Mouse (Mus musculus) bone marrow, adult 2 months (tissue): ENCODE results near the gene Gdpd5. TPM values are rescaled to one million over a fixed set of nuclear protein-coding genes. Genes with fewer than 3 reads are reported as not detected.

ENCODE experiments used
- H3K27ac ChIP-seq: fragments of 200-500 bp; 2 replicates; pipeline ENCODE4 v1.5.1; 2012; ENCODE audit warnings: low read depth, mild to moderate bottlenecking, control low read depth, inconsistent platforms, low read length; ENCODE audit not compliant: control insufficient read depth, poor library complexity, insufficient read depth
- H3K4me1 ChIP-seq: fragments of 200-500 bp; 2 replicates; pipeline ENCODE4 v1.6.1; 2011; ENCODE audit warnings: low read length; ENCODE audit not compliant: control insufficient read depth, insufficient read depth
- H3K4me3 ChIP-seq: fragments of 200-500 bp; replicated peaks from 2 replicates; pipeline ENCODE3; 2011; ENCODE audit warnings: mild to moderate bottlenecking, low read depth, low read length, control low read depth; ENCODE audit not compliant: control insufficient read depth
- CTCF ChIP-seq: fragments of 200-500 bp; IDR thresholded peaks from 2 replicates; pipeline ENCODE4 v1.5.1; 2011; ENCODE audit warnings: low read length, control low read depth; ENCODE audit not compliant: control insufficient read depth, insufficient read depth
- POLR2A ChIP-seq: fragments of 200-500 bp; IDR thresholded peaks from 2 replicates; pipeline ENCODE4 v1.6.1; 2011; ENCODE audit warnings: low read depth, mild to moderate bottlenecking, control low read depth, low read length, borderline replicate concordance; ENCODE audit not compliant: control insufficient read depth
- WGBS: fragments of 180-500 bp; shearing (Covaris S2); methylation state at CpG from one replicate; pipeline ENCODE4 v1.1.7; 2018; 5-methylcytosine and 5-hydroxymethylcytosine counted together
- polyA plus RNA-seq: library from polyadenylated mRNA; stranded (reverse); fragments of >200 nt; gene quantifications from 2 replicates; pipeline ENCODE4 v1.2.4, GENCODE M21; 2011; ENCODE audit warnings: low replicate concordance; ENCODE audit not compliant: missing spikeins, insufficient read depth, insufficient read length

Gene Gdpd5
- polyA plus RNA-seq, 1 experiment: 1.5 TPM

GRCm38 (mm10) chr7:99392696-99393095 lies 11.5 kb downstream of the Gdpd5 start:
- Histone ChIP-seq H3K4me1 (no peaks in the 10 kb centered on the region), H3K4me3 (no peak overlapping the region), H3K27ac (no peak overlapping the region)
- 58% methylated on average over 2 of the region's 2 CpGs for WGBS
- TF ChIP-seq POLR2A: no peak
- no peak for TF ChIP-seq CTCF

- no peaks in the 10 kb centered on the region for H3K4me1 ChIP-seq
- WGBS: 81% methylated on average over 13 of the region's 13 CpGs
These were observed 12.6 kb downstream of the Gdpd5 start for GRCm38 (mm10) chr7:99393711-99394325.

GRCm38 (mm10) chr7:99395385-99395784 lies 14.2 kb downstream of the Gdpd5 start:
- 68% methylated on average over 4 of the region's 4 CpGs for WGBS
- H3K4me1 ChIP-seq: no peaks in the 10 kb centered on the region
- H3K4me3 ChIP-seq: no peak overlapping the region
- no peak overlapping the region for H3K27ac ChIP-seq
- TF ChIP-seq CTCF (no peak), POLR2A (no peak)

More at GRCm38 (mm10) chr7:99393711-99394325, 12.6 kb downstream of the Gdpd5 start:
- H3K27ac ChIP-seq: no peak overlapping the region
- no peak overlapping the region for H3K4me3 ChIP-seq
- TF ChIP-seq CTCF (no peak), POLR2A (no peak)

GRCm38 (mm10) chr7:99395908-99396616 lies 14.8 kb downstream of the Gdpd5 start:
- Histone ChIP-seq H3K4me1 (no peaks in the 10 kb centered on the region), H3K4me3 (no peak overlapping the region), H3K27ac (no peak overlapping the region)
- TF ChIP-seq POLR2A (no peak), CTCF (no peak)
- WGBS: 81% methylated on average over 11 of the region's 11 CpGs

- no peak overlapping the region for H3K4me3 ChIP-seq
- 82% methylated on average over 11 of the region's 11 CpGs for WGBS
These were observed 15.9 kb downstream of the Gdpd5 start for GRCm38 (mm10) chr7:99396994-99397659.

GRCm38 (mm10) chr7:99401373-99401772 lies 20.2 kb downstream of the Gdpd5 start:
- Histone ChIP-seq H3K4me3 (no peak overlapping the region), H3K4me1 (no peaks in the 10 kb centered on the region), H3K27ac (no peak overlapping the region)
- 73% methylated on average over 8 of the region's 8 CpGs for WGBS
- TF ChIP-seq POLR2A (no peak), CTCF (no peak)

More at GRCm38 (mm10) chr7:99396994-99397659, 15.9 kb downstream of the Gdpd5 start:
- TF ChIP-seq POLR2A (no peak), CTCF (no peak)
- no peaks in the 10 kb centered on the region for H3K4me1 ChIP-seq
- H3K27ac ChIP-seq: no peak overlapping the region

- TF ChIP-seq CTCF: no peak
- WGBS: 76% methylated on average over 6 of the region's 6 CpGs
- Histone ChIP-seq H3K27ac (no peak overlapping the region), H3K4me1 (peaks cover 3% of the 10 kb centered on the region), H3K4me3 (no peak overlapping the region)
These were observed 21.3 kb downstream of the Gdpd5 start for GRCm38 (mm10) chr7:99402477-99402876.

- 87% methylated on average over 7 of the region's 7 CpGs for WGBS
- no peak overlapping the region for H3K27ac ChIP-seq
- TF ChIP-seq POLR2A: no peak
- TF ChIP-seq CTCF: no peak
- peaks cover 6% of the 10 kb centered on the region for H3K4me1 ChIP-seq
- H3K4me3 ChIP-seq: no peak overlapping the region
These were observed 22.0 kb downstream of the Gdpd5 start for GRCm38 (mm10) chr7:99403254-99403653.
